Mouse (Mus musculus) E14TG2a.4 (cell line): ENCODE data around the gene Siglecg.

Experiments
- H3K27me3 ChIP-seq: 2 replicates; pipeline ENCODE4 v1.6.1; 2014; ENCODE audit warnings: low read length, control low read depth; ENCODE audit not compliant: insufficient read depth
- H3K36me3 ChIP-seq: 2 replicates; pipeline ENCODE4 v1.6.1; 2014; ENCODE audit warnings: low read length, control low read depth; ENCODE audit not compliant: insufficient read depth
- H3K4me1 ChIP-seq: replicated peaks from 2 replicates; pipeline ENCODE4 v1.6.1; 2014; ENCODE audit warnings: low read depth, low read length, control low read depth
- H3K4me3 ChIP-seq: replicated peaks from 2 replicates; pipeline ENCODE4 v1.5.1; 2014; ENCODE audit warnings: mild to moderate bottlenecking, low read length
- H3K9me3 ChIP-seq: 2 replicates; pipeline ENCODE4 v1.6.1; 2014; ENCODE audit warnings: low read length, control low read depth
- CTCF ChIP-seq: conservative IDR thresholded peaks from 2 replicates; pipeline ENCODE4 v1.5.1; 2014; ENCODE audit warnings: low read length
- NANOG ChIP-seq: IDR thresholded peaks from 2 replicates; pipeline ENCODE4 v1.6.1; 2014; ENCODE audit warnings: borderline replicate concordance, low read length, mixed read lengths
- POU5F1 ChIP-seq: IDR thresholded peaks from 2 replicates; pipeline ENCODE4 v1.6.1; 2014; ENCODE audit warnings: low read length, borderline replicate concordance

The Siglecg gene

GRCm38 (mm10) chr7:43447801-43448200, 39.8 kb downstream of the Siglecg start:
- Histone ChIP-seq H3K4me3 (no peak overlapping the region), H3K4me1 (peaks cover 82% of the 10 kb centered on the region), H3K27me3 (no peaks in the 10 kb centered on the region), H3K9me3 (no peaks in the 10 kb centered on the region), H3K36me3 (peaks cover 37% of the 10 kb centered on the region)
- no peak for TF ChIP-seq NANOG
- no peak for TF ChIP-seq CTCF
- TF ChIP-seq POU5F1: no peak

DNA sequence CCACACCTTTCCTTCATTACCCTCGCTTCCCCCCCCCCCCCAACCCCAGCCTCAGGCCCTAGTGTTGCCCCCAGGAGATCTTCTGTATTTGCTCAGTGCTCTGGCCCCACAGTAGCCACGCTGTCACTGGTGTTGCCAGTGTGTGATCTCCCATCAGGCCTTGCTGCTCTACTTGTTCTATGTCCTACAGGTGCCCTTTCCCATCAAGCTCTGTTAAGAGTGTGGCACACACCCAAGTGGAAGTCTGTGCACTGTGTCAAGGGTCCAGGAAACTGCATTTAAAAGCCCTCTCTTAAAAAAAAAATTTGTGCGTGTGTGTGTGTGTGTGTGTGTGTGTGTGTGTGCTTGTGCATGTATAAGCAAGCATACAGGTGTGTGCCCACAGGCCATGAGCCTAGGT, 40.2 kb downstream of the Siglecg start:
- TF ChIP-seq NANOG: no peak
- no peak for TF ChIP-seq CTCF
- TF ChIP-seq POU5F1: no peak
- Histone ChIP-seq H3K9me3 (no peaks in the 10 kb centered on the region), H3K4me1 (peaks cover 82% of the 10 kb centered on the region), H3K36me3 (peaks cover 42% of the 10 kb centered on the region), H3K27me3 (no peaks in the 10 kb centered on the region), H3K4me3 (no peak overlapping the region)

GRCm38 (mm10) chr7:43449811-43450210, 41.8 kb downstream of the Siglecg start:
- H3K4me1 ChIP-seq: peaks cover 73% of the 10 kb centered on the region
- no peak for TF ChIP-seq NANOG
- TF ChIP-seq CTCF: no peak
- TF ChIP-seq POU5F1: no peak
- no peaks in the 10 kb centered on the region for H3K27me3 ChIP-seq
- H3K4me3 ChIP-seq: no peak overlapping the region
- H3K36me3 ChIP-seq: peaks cover 57% of the 10 kb centered on the region
- H3K9me3 ChIP-seq: no peaks in the 10 kb centered on the region

GRCm38 (mm10) chr7:43451726-43452125, 43.7 kb downstream of the Siglecg start:
- H3K27me3 ChIP-seq: no peaks in the 10 kb centered on the region
- no peak overlapping the region for H3K4me3 ChIP-seq
- H3K4me1 ChIP-seq: peaks cover 56% of the 10 kb centered on the region
- peaks cover 17% of the 10 kb centered on the region for H3K9me3 ChIP-seq
- H3K36me3 ChIP-seq: peaks cover 64% of the 10 kb centered on the region
- TF ChIP-seq CTCF: no peak
- TF ChIP-seq NANOG: no peak
- TF ChIP-seq POU5F1: no peak

DNA sequence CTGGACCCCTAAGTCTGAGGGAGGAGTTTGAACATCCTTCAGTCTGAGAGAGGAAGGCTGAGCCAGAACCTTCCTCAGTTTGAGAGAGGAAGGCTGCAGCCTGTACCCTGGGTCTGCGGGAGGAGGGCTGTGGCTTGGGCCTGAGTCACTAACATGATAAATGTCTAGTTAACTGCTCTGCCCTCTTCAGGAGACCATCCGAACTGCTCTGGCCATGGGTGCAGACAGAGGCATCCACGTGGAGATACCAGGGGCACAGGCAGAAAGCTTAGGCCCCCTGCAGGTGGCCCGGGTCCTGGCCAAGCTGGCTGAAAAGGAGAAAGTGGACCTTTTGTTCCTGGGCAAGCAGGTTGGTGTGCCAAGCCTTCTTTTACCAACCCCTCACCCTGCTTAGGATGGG, 44.6 kb downstream of the Siglecg start:
- peak; percentile 41 for TF ChIP-seq CTCF
- TF ChIP-seq NANOG: no peak
- no peak for TF ChIP-seq POU5F1
- peaks cover 48% of the 10 kb centered on the region for H3K4me1 ChIP-seq

GRCm38 (mm10) chr7:43453599-43454355, 45.8 kb downstream of the Siglecg start:
- no peak overlapping the region for H3K4me3 ChIP-seq
- H3K27me3 ChIP-seq: no peaks in the 10 kb centered on the region
- TF ChIP-seq NANOG (no peak), POU5F1 (no peak), CTCF (no peak)
- H3K9me3 ChIP-seq: peaks cover 28% of the 10 kb centered on the region
- peaks cover 38% of the 10 kb centered on the region for H3K4me1 ChIP-seq
- H3K36me3 ChIP-seq: peaks cover 65% of the 10 kb centered on the region

More for the DNA sequence above, 44.6 kb downstream of the Siglecg start:
- Histone ChIP-seq H3K9me3 (peaks cover 26% of the 10 kb centered on the region), H3K27me3 (no peaks in the 10 kb centered on the region), H3K36me3 (peaks cover 64% of the 10 kb centered on the region), H3K4me3 (no peak overlapping the region)

- no peak overlapping the region for H3K4me3 ChIP-seq
- no peak for TF ChIP-seq POU5F1
- no peak for TF ChIP-seq CTCF
- TF ChIP-seq NANOG: no peak
These were observed 46.4 kb downstream of the Siglecg start for GRCm38 (mm10) chr7:43454371-43454770.

DNA sequence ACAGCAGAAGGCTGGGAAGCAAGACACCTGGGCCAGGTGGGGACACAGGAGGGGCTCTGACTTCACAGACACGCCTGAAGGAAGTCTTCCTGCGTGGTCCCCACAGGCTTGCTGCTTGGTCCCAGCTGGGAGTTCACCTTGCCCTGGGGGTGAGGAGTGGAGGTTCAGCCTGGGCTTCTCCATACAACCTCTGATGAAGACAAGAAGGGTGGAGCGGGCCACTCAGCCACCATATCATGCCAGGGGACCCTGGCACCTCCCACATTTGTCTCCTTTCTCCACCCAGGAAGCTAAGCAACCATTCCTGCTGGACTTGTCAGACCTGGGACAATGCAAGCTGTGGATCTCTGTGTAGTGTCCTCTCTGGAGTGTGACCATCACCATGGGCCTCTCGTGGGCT, 54.8 kb downstream of the Siglecg start, which contains the start of gene Vsig10l:
Gene Vsig10l (plus strand): TSS at position 301 of the 400 bp plus-strand sequence.
- peaks cover 38% of the 10 kb centered on the region for H3K27me3 ChIP-seq
- peaks cover 32% of the 10 kb centered on the region for H3K4me1 ChIP-seq
- TF ChIP-seq NANOG: no peak
- TF ChIP-seq CTCF: no peak
- no peak for TF ChIP-seq POU5F1
- H3K9me3 ChIP-seq: peaks cover under 1% of the 10 kb centered on the region; the same call in 1 of the 2 replicates
- H3K36me3 ChIP-seq: peaks cover 4% of the 10 kb centered on the region
- no peak within 1 kb of the TSS for H3K4me3 ChIP-seq

More at GRCm38 (mm10) chr7:43454371-43454770, 46.4 kb downstream of the Siglecg start:
- Histone ChIP-seq H3K36me3 (peaks cover 63% of the 10 kb centered on the region), H3K4me1 (peaks cover 32% of the 10 kb centered on the region), H3K27me3 (no peaks in the 10 kb centered on the region), H3K9me3 (peaks cover 28% of the 10 kb centered on the region)

DNA sequence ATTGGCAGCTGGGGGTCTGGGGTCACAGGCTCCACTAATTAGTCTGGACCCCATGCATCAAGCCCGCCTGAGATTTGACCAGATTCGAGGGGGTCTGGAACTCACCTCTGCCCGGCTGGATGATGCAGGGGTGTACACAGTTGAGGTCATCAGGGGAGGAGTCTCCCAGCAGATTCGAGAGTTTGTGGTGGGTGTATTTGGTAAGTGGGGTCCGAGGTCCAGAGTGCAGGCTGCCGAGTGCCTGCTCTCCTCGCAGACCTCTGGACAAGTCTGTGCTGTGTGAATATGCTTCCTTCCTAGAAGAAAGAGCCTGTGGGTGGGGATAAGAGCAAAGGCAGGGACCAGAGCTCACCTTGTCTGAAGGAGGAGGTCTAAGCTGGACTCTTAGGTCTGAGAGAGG, 56.0 kb downstream of the Siglecg start:
- no peaks in the 10 kb centered on the region for H3K9me3 ChIP-seq
- H3K36me3 ChIP-seq: no peaks in the 10 kb centered on the region; the same call in 1 of the 2 replicates
- H3K27me3 ChIP-seq: peaks cover 38% of the 10 kb centered on the region
- peaks cover 32% of the 10 kb centered on the region for H3K4me1 ChIP-seq
- H3K4me3 ChIP-seq: no peak overlapping the region
- TF ChIP-seq NANOG: no peak
- no peak for TF ChIP-seq POU5F1
- TF ChIP-seq CTCF: no peak
